Comparison of ENCODE assay signal across 8 mouse cellular contexts in the genomic region with DNA sequence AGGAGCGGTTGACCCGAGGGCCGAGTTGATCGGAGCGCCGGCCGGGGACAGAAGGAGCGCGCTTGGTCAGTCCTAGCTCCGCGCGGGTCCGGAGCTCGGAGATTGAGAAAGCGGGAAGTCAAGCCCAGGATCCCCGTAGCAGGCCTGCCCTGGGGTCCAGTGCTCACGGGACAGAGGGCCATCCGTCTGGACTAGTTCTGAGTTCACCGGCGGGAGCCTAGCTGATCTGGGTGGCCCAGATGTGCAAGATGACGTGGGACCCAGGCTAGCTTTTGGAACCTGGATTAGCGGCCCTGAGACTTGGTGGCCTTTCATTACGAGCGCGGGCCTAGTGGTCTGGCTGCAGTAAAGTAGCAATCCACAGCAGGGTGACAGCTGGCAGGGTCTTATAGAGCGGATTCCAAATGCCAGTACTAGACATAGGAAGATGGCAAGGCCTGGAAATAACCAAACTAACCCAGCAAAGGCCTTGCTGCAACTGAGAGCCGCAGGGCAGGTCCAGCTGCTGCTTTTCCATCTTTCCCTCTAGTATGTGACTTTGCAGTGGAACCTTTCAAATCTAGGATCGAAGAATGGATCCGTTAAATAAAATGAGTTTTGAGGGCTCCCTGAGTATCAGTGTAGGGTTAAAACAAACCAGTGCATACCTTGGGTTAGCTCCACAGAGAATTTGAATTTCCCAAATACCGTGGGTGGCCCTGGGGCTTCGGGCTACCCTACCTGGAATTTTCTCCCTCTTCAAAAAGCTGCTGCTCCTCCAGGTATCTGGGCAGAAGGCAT. TPM values are rescaled to one million over a fixed set of nuclear protein-coding genes. Genes with fewer than 3 reads are reported as not detected.
DNase-seq lines count a peak whose midpoint lies in the region; ATAC-seq and TF ChIP-seq lines count a peak whose summit lies in the region.

No protein-coding gene starts in this region.

- peak overlapping the region; percentile 58 for H3K9ac ChIP-seq in heart, adult 2 months (ENCODE audit: low read depth, low read length)
- H3K9ac ChIP-seq in liver, embryonic 11.5 days (ENCODE audit: low read depth, low read length) = no peak overlapping the region
- H3K9ac ChIP-seq in stomach, embryonic 14.5 days (replicated peaks; ENCODE audit: low read depth, low read length) = no peak overlapping the region

- no peak overlapping the region for H3K27ac ChIP-seq in heart, adult 2 months
- H3K27ac ChIP-seq in forebrain, embryonic 10.5 days = peak overlapping the region; percentile 48; the same call in 1 of the 2 replicates
- H3K27ac ChIP-seq in liver, embryonic 11.5 days (ENCODE audit: low read depth, low read length) = no peak overlapping the region
- no peak overlapping the region for H3K27ac ChIP-seq in stomach, embryonic 14.5 days (ENCODE audit: low read length)

- H3K4me3 ChIP-seq in heart, adult 2 months = peak overlapping the region; percentile 90
- peak overlapping the region; percentile 87 for H3K4me3 ChIP-seq in E14TG2a.4 (replicated peaks; ENCODE audit: low read length)
- H3K4me3 ChIP-seq in forebrain, embryonic 10.5 days = peak overlapping the region; percentile 63
- peak overlapping the region; percentile 50 for H3K4me3 ChIP-seq in liver, embryonic 11.5 days (ENCODE audit: low read depth, low read length)
- H3K4me3 ChIP-seq in stomach, embryonic 14.5 days (ENCODE audit: low read depth, low read length) = peak overlapping the region; percentile 59

- no peak for TF ChIP-seq POLR2A in heart, adult 2 months (IDR thresholded peaks at IDR 0.05; ENCODE audit: insufficient read depth, low read depth, low read length)

- no peak for ATAC-seq in liver, embryonic 11.5 days (replicated peaks; ENCODE audit: low FRiP score)
- ATAC-seq in stomach, embryonic 14.5 days (ENCODE audit: insufficient number of reproducible peaks, insufficient read depth, low FRiP score, low read depth) = peak; percentile 20; the same call in 1 of the 2 replicates

- H3K27me3 ChIP-seq in heart, adult 2 months (ENCODE audit: control insufficient read depth, insufficient read depth, low read length) = peaks cover 1% of the 10 kb centered on the region; the same call in 1 of the 2 replicates
- H3K27me3 ChIP-seq in E14TG2a.4 (ENCODE audit: insufficient read depth, low read length) = peaks cover 77% of the 10 kb centered on the region
- peaks cover 99% of the 10 kb centered on the region for H3K27me3 ChIP-seq in forebrain, embryonic 10.5 days (ENCODE audit: poor library complexity, severe bottlenecking)
- H3K27me3 ChIP-seq in liver, embryonic 11.5 days (replicated peaks; ENCODE audit: control insufficient read depth, insufficient read depth, low read length) = peaks cover 89% of the 10 kb centered on the region
- peaks cover 76% of the 10 kb centered on the region for H3K27me3 ChIP-seq in stomach, embryonic 14.5 days (ENCODE audit: control insufficient read depth, insufficient read depth, low read length)

- WGBS in heart, adult 2 months = 17% methylated on average over 31 of the region's 31 CpGs
- WGBS in forebrain, embryonic 10.5 days = 2% methylated on average over 31 of the region's 31 CpGs
- WGBS in liver, embryonic 11.5 days = 5% methylated on average over 31 of the region's 31 CpGs
- 3% methylated on average over 31 of the region's 31 CpGs for WGBS in stomach, embryonic 14.5 days

- H3K4me1 ChIP-seq in heart, adult 2 months (ENCODE audit: control insufficient read depth, insufficient read depth, low read length) = peaks cover 1% of the 10 kb centered on the region; the same call in 1 of the 2 replicates
- H3K4me1 ChIP-seq in E14TG2a.4 (replicated peaks; ENCODE audit: low read depth, low read length) = peaks cover 3% of the 10 kb centered on the region; the same call in 1 of the 2 replicates
- peaks cover 18% of the 10 kb centered on the region for H3K4me1 ChIP-seq in forebrain, embryonic 10.5 days
- H3K4me1 ChIP-seq in liver, embryonic 11.5 days (replicated peaks; ENCODE audit: control insufficient read depth, insufficient read depth, low read length) = 0 out of 2 replicates have a peak, but pooled peaks cover 3% of the 10 kb centered on the region
- H3K4me1 ChIP-seq in stomach, embryonic 14.5 days (ENCODE audit: control insufficient read depth, insufficient read depth, low read length) = no peaks in the 10 kb centered on the region

- TF ChIP-seq CTCF in heart, adult 2 months (IDR thresholded peaks at IDR 0.05) = no peak
- no peak for TF ChIP-seq CTCF in E14TG2a.4 (conservative IDR thresholded peaks at IDR 0.05; ENCODE audit: low read length)

- H3K9me3 ChIP-seq in E14TG2a.4 (ENCODE audit: low read length) = no peaks in the 10 kb centered on the region
- no peaks in the 10 kb centered on the region for H3K9me3 ChIP-seq in forebrain, embryonic 10.5 days
- no peaks in the 10 kb centered on the region for H3K9me3 ChIP-seq in liver, embryonic 11.5 days (ENCODE audit: control insufficient read depth, low read length)
- H3K9me3 ChIP-seq in stomach, embryonic 14.5 days (ENCODE audit: control insufficient read depth, low read depth, low read length) = no peaks in the 10 kb centered on the region

- no peak for DNase-seq in heart, adult 2 months
- DNase-seq in heart, postnatal 14 days = no peak
- DNase-seq in forebrain, embryonic 10.5 days (ENCODE audit: extremely low spot score, low spot score) = no peak
- DNase-seq in liver, embryonic 11.5 days (ENCODE audit: low spot score) = no peak
- DNase-seq in T-cell, adult 2 months (ENCODE audit: low spot score) = no peak
- no peak for DNase-seq in thymus, postnatal 0 days (ENCODE audit: low spot score)

- intact Hi-C loops in heart, adult 2 months (cut with DNase I) = no loop called here
- intact Hi-C loops in heart, postnatal 14 days (cut with DNase I) = no loop called here

- no peaks in the 10 kb centered on the region for H3K36me3 ChIP-seq in heart, adult 2 months (ENCODE audit: control insufficient read depth, insufficient read depth, low read length)
- H3K36me3 ChIP-seq in E14TG2a.4 (ENCODE audit: insufficient read depth, low read length) = no peaks in the 10 kb centered on the region
- no peaks in the 10 kb centered on the region for H3K36me3 ChIP-seq in forebrain, embryonic 10.5 days (replicated peaks)
- H3K36me3 ChIP-seq in liver, embryonic 11.5 days (ENCODE audit: control insufficient read depth, insufficient read depth, low read length) = no peaks in the 10 kb centered on the region
- H3K36me3 ChIP-seq in stomach, embryonic 14.5 days (ENCODE audit: control insufficient read depth, insufficient read depth, low read length) = no peaks in the 10 kb centered on the region

- peak overlapping the region; percentile 83 for H3K4me2 ChIP-seq in liver, embryonic 11.5 days
- H3K4me2 ChIP-seq in stomach, embryonic 14.5 days (replicated peaks; ENCODE audit: low read depth, low read length) = peak overlapping the region; percentile 94

- no peak for TF ChIP-seq EP300 in heart, adult 2 months (IDR thresholded peaks at IDR 0.05; ENCODE audit: insufficient read depth, low read depth, low read length)

- H3K79me2 ChIP-seq in heart, adult 2 months (replicated peaks; ENCODE audit: control insufficient read depth, insufficient read depth, low read length) = no peaks in the 10 kb centered on the region

RNA-seq across cellular contexts. Expression of a gene that starts 1.2 kb away (rescaled TPM):
- total RNA-seq in heart, adult 2 months (2021) = not detected
- polyA plus RNA-seq in heart, adult 2 months (2012; rRNA removed) = 0.31 and 0.47 TPM in 2 replicates
- under 1 TPM in 1 of 2 experiments, not detected in 1; 0.24 TPM for total RNA-seq in heart, postnatal 14 days (2021)
- not detected in 2 replicates for polyA plus RNA-seq in forebrain, embryonic 10.5 days (2016; fragmentation: Nextera tagmentation; extraction: Ambion mirVana)
- not detected in 2 replicates for polyA plus RNA-seq in liver, embryonic 11.5 days (2014; fragmentation: Nextera tagmentation; extraction: Ambion mirVana)
- polyA plus RNA-seq in stomach, embryonic 14.5 days (2014; fragmentation: Nextera tagmentation; extraction: Ambion mirVana) = not detected in 2 replicates
- polyA plus RNA-seq in thymus, postnatal 0 days (2015; fragmentation: Nextera tagmentation; extraction: Ambion mirVana) = not detected in 2 replicates

RNA-seq across cellular contexts. Expression of a gene that starts 15.2 kb away (rescaled TPM):
- total RNA-seq in heart, adult 2 months (2021) = under 1 TPM; 0.39 to 0.59 TPM
- 0.53 and 0.94 TPM in 2 replicates for polyA plus RNA-seq in heart, adult 2 months (2012; rRNA removed)
- under 1 TPM; 0.27 to 0.79 TPM for total RNA-seq in heart, postnatal 14 days (2021)
- polyA plus RNA-seq in forebrain, embryonic 10.5 days (2016; fragmentation: Nextera tagmentation; extraction: Ambion mirVana) = 0.10 and 0.15 TPM in 2 replicates
- 0.30 and 0.71 TPM in 2 replicates for polyA plus RNA-seq in liver, embryonic 11.5 days (2014; fragmentation: Nextera tagmentation; extraction: Ambion mirVana)
- polyA plus RNA-seq in stomach, embryonic 14.5 days (2014; fragmentation: Nextera tagmentation; extraction: Ambion mirVana) = 4.8 and 4.9 TPM in 2 replicates
- 3.5 and 4.2 TPM in 2 replicates for polyA plus RNA-seq in thymus, postnatal 0 days (2015; fragmentation: Nextera tagmentation; extraction: Ambion mirVana)
